14 mouse cellular contexts compared by ENCODE assay signal in genomic region chr19:17242962-17243361, GRCm38 (mm10).
DNase-seq lines count a peak whose midpoint lies in the region.
"Had no signal": no experiment of that assay in that cellular context is flagged by ENCODE, and none has a peak within 500 bp of the region (broad histone marks: within the 10 kb centered on the region; RNA-seq: fewer than 3 reads in every experiment).

No protein-coding gene starts in this region.

- intact Hi-C loops in left cerebral cortex, postnatal 4 days (cut with DNase I): no loop called here

- peak; percentile 23 to 28 for DNase-seq in cerebellum, postnatal 10 days
- DNase-seq in cerebellum, adult 11-12 months: no peak
- DNase-seq in kidney, postnatal 10 days: peak; percentile 12
- DNase-seq in kidney, adult 18-20 months: no peak
- DNase-seq in NIH3T3 (ENCODE audit: low read depth): peak; percentile 57
- no peak for DNase-seq in left cerebral cortex, postnatal 4 days
- DNase-seq: adrenal gland, adult 2 months; adrenal gland, postnatal 10 days; adrenal gland, postnatal 25 days; B cell, adult 2 months; cerebellum, adult 11 months; cerebellum, adult 2 months; cerebellum, adult 9-10 months; embryo, embryonic 11 days had no signal

Comparison
In these comparisons a context has a peak if more than half of its experiments do, and no peak if none do; other contexts are left out.
1. DNase-seq: peak in cerebellum, postnatal 10 days (2 of 2), kidney, postnatal 10 days (single experiment) and NIH3T3 (single experiment); none in cerebellum, adult 11-12 months (single experiment), kidney, adult 18-20 months (single experiment) and left cerebral cortex, postnatal 4 days (single experiment).